Mouse (Mus musculus) lung, adult 2 months (tissue): Measurements from ENCODE around the gene Cdk1.

Experiments
- CTCF ChIP-seq: fragments of 200-500 bp; IDR thresholded peaks from 2 replicates; pipeline ENCODE4 v1.5.1; 2011; ENCODE audit warnings: mild to moderate bottlenecking, low read length, control low read depth; ENCODE audit not compliant: insufficient read depth
- POLR2A ChIP-seq: fragments of 200-500 bp; IDR thresholded peaks from 2 replicates; pipeline ENCODE4 v1.6.1; 2011; ENCODE audit warnings: low read depth, mild to moderate bottlenecking, control low read depth, low read length, borderline replicate concordance; ENCODE audit errors: extremely low read depth

- TF ChIP-seq CTCF (no peak), POLR2A (no peak)
Observed at GRCm38 (mm10) chr10:69313944-69314343, 38.8 kb downstream of the Cdk1 start.
